Mouse (Mus musculus) retina, postnatal 7 days (tissue): Measurements from ENCODE around the gene Pskh1.

Source experiments
- DNase-seq: peaks from one replicate; pipeline ENCODE4 v3.0.0-alpha.2; 2012; ENCODE audit warnings: low read depth, low spot score

The Pskh1 gene

GRCm38 (mm10) chr8:105957813-105958212 is 57.6 kb downstream of the Pskh1 start:
- no peak for DNase-seq

DNA sequence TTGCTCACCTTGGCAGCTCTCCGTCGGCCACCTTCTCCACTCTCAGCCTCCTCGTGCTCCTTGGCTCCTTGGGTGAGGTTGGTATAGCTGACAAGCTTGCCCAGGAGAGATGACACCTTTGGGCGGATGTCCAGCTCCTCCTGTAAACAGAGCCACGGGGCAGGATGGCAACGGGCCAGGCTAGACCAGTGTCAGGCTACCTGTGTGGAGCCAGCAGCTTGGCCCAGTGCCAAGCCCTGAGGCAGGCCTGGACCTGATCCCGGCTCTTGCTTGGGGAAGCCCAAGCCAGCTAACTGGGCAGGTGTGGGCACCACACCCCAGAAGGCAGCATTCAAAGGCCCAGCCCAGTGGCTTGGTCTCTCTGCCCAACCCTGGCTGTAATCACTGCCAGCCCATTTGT is 59.1 kb downstream of the Pskh1 start:
- no peak for DNase-seq

DNA sequence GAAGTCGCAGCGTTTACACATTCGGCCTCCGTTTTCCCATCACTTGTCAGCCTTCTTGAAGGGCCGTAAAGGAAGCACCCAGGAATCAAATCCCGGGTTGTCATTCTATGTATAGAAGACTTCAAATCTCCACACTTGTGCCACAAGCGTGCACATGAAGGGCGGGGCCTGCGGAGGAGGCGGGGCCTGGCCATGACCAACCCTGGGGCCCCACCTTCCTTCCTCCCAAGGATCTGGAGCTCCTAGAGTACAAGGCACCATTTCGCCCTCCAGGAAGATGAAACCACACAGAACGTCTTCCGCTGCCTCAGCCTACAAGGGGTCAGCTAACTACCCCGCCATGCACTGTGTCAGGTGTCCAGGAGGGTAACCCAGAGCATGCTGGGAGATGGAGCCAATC is 60.9 kb downstream of the Pskh1 start:
- no peak for DNase-seq

GRCm38 (mm10) chr8:105961536-105961935 is 61.3 kb downstream of the Pskh1 start:
- DNase-seq: no peak

- no peak for DNase-seq
These were observed 64.4 kb downstream of the Pskh1 start for GRCm38 (mm10) chr8:105964506-105965265.

- no peak for DNase-seq
These were observed 65.1 kb downstream of the Pskh1 start for GRCm38 (mm10) chr8:105965266-105965904.

- DNase-seq: peak; percentile 27
These were observed 65.7 kb downstream of the Pskh1 start, which contains the start of gene Slc12a4 for GRCm38 (mm10) chr8:105965905-105966341. Slc12a4 (minus strand) TSS chr8:105966097.

GRCm38 (mm10) chr8:105966692-105967311 is 66.6 kb downstream of the Pskh1 start:
- DNase-seq: no peak

- DNase-seq: no peak
These were observed 69.1 kb downstream of the Pskh1 start for GRCm38 (mm10) chr8:105969367-105969766.

DNA sequence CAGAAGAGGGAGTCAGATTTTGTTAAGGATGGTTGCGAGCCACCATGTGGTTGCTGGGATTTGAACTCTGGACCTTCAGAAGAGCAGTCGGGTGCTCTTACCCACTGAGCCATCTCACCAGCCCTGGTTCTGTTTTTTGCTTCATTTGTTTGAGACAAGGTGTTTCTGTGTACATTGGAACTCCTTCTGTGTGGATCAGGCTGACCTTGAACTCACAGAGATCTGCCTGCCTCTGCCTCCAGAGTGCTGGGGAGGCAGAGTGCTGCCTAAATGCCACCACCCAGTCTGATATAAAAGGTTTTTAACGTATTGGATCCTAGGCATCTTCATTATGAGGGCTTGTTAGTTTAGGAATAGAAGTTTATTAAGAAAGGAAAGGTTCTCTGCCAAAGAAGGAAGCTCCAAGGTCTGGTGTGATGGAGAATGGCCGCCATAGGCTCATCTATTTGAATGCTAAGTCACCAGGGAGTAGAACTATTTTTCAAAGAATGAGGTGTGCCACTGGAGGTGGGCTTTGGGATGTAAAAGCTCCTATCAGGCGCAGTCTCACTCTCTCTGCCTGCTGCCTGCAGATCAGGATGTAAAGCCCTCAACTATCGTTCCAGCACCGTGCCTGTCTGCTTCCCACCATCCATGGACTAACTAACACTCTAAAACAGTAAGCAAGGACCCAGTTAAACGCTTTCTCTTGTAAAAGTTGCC is 70.9 kb downstream of the Pskh1 start:
- DNase-seq: no peak

- no peak for DNase-seq
These were observed 75.1 kb downstream of the Pskh1 start for GRCm38 (mm10) chr8:105975363-105975762.

DNA sequence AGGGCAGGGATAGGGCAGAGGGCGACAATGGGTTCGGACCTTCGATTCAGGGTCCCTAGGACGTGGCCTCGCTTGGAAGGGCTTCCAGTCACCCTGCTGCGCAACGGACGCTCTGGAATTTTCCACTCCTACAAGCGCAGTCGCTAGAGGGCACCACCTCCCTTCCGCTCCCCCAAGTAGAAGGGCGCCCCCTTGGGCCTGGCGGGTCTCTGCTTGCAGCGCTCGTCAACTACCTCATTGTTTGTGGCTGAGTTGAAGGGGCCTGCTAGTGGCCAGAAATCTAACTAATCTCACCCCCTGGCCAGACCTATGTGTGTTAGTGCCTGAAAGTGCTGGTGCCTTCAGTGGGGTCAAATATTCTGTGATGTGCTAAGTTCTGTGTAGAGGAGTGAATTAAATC is 79.1 kb downstream of the Pskh1 start, which contains the start of gene Dpep3:
TSS of gene Dpep3 (minus strand) at position 105 of the 400 bp plus-strand sequence.
- no peak for DNase-seq

- DNase-seq: no peak
These were observed 80.9 kb downstream of the Pskh1 start for GRCm38 (mm10) chr8:105981146-105981545.
